Mouse (Mus musculus) spleen, adult 2 months (tissue): Measurements from ENCODE around the gene Kank3. TPM values are rescaled to one million over a fixed set of nuclear protein-coding genes. Genes with fewer than 3 reads are reported as not detected.
"Not testable (repeated sequence)": the region's sequence is repeated elsewhere in the genome, so short reads cannot be mapped to it uniquely, and the experiment has no call there.

Source experiments
- DNase-seq, 2 experiments: peaks; one replicate each; pipeline versions ENCODE4 v3.0.0 to v3.0.0-alpha.2; 2012 to 2021; ENCODE audit warnings: low spot score in 2 of 2, low read depth in 1 of 2
- H3K27ac ChIP-seq: fragments of 200-500 bp; 2 replicates; pipeline ENCODE4 v1.5.1; 2012; ENCODE audit warnings: low read length, inconsistent platforms; ENCODE audit not compliant: insufficient read depth
- H3K27me3 ChIP-seq: fragments of 200-500 bp; 2 replicates; pipeline ENCODE4 v1.6.1; 2012; ENCODE audit warnings: mild to moderate bottlenecking, moderate library complexity, low read length, inconsistent platforms; ENCODE audit not compliant: control insufficient read depth, insufficient read depth
- H3K36me3 ChIP-seq: fragments of 200-500 bp; 2 replicates; pipeline ENCODE4 v1.6.1; 2012; ENCODE audit warnings: mild to moderate bottlenecking, low read length, inconsistent platforms; ENCODE audit not compliant: control insufficient read depth, insufficient read depth
- H3K4me1 ChIP-seq: fragments of 200-500 bp; 2 replicates; pipeline ENCODE4 v1.6.1; 2011; ENCODE audit warnings: inconsistent platforms; ENCODE audit not compliant: control insufficient read depth, insufficient read depth, insufficient read length
- H3K4me3 ChIP-seq: fragments of 200-500 bp; 2 replicates; pipeline ENCODE4 v1.5.1; 2011; ENCODE audit warnings: mild to moderate bottlenecking, inconsistent platforms; ENCODE audit not compliant: insufficient read depth, insufficient read length; ENCODE audit errors: extremely low read depth
- CTCF ChIP-seq: fragments of 200-500 bp; IDR thresholded peaks from 2 replicates; pipeline ENCODE4 v1.5.1; 2011; ENCODE audit warnings: mild to moderate bottlenecking, inconsistent platforms; ENCODE audit not compliant: insufficient read depth, insufficient read length, insufficient replicate concordance; ENCODE audit errors: extremely low read depth
- POLR2A ChIP-seq: fragments of 200-500 bp; IDR thresholded peaks from 2 replicates; pipeline ENCODE4 v1.6.1; 2011; ENCODE audit warnings: low read depth, low read length, inconsistent platforms
- WGBS: fragments of 180-500 bp; shearing (Covaris S2); methylation state at CpG from one replicate; pipeline ENCODE4 v1.1.7; 2018; 5-methylcytosine and 5-hydroxymethylcytosine counted together
- polyA plus RNA-seq: library from polyadenylated mRNA; depleted of rRNA; stranded (reverse); fragments of >200 nt; gene quantifications from 2 replicates; pipeline ENCODE4 v1.2.3, GENCODE M21; 2012

The Kank3 gene
- polyA plus RNA-seq, 1 experiment = 74.6 TPM

DNA sequence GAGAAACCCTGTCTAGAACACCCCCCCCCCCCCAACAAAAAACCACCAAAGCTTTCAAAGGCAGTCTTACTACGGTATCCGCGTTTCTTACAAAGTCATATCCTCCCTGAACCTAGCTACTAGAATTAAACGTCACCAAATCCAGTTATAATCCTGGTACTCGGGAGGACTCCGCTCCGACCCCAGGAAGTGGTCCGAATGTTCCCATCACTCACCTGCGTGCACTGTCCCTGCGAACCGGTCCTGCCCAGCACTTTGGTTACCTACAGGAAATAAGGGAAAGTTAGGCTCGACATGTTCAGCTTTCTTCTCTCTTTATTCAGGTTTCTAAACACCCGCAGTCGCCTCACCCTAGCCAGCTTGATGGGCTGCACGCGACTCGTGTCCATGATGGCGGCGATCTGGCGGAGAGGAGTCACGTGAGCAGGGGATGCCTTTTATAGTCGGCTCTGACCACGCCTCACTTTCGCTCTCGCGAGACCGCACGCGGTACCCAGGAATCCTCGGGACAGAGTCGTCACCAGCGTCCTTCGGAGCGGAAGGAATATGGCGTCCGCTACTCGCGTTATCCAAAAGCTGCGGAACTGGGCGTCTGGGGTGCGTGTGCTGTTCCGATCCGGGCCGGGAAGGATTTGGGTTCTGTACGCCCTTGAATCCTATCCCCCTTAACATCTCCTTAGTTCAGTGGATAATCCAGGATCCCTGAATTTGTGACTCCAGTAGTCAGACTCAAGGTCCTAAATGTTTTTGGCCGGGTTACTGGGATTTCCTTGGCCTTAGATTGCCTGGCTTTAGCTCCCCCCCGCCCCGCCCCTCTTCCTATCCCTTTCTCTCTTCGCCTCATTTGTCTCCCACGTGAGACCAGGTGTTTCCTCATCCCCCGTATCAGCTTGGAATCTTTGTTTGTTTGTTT lies 14.0 kb downstream of the Kank3 start, which contains the start of the genes Rps28 and Ndufa7:
Rps28 (minus strand) TSS at position 479 of the 913 bp plus-strand sequence.
Ndufa7 (plus strand) TSS at position 489 of the 913 bp plus-strand sequence.
- no peaks in the 10 kb centered on the region for H3K27me3 ChIP-seq
- peak within 1 kb of the TSS; percentile 59; the same call in 1 of the 2 replicates for H3K27ac ChIP-seq
- no peak for TF ChIP-seq CTCF
- TF ChIP-seq POLR2A = no peak; the same call in none of the 2 replicates
- WGBS = under 1% methylated on average over 51 of the region's 51 CpGs
- peak within 1 kb of the TSS; percentile 85 for H3K4me3 ChIP-seq
- DNase-seq = peak; percentile 94 to 95
- peaks cover 15% of the 10 kb centered on the region for H3K36me3 ChIP-seq
- peaks cover 9% of the 10 kb centered on the region; the same call in 1 of the 2 replicates for H3K4me1 ChIP-seq

DNA sequence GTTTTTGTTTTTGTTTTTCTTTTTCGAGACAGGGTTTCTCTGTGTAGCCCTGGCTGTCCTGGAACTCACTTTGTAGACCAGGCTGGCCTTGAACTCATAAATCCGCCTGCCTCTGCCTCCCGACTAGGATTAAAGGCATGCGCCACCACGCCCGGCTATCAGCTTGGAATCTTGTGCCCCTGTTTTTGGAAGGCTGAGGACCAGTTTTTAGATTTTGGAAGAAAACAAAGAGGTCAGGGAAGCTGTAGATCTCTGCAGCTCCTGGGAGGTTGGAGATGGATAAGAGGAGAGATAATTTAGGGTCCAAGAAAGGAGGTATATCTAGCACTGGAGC lies 14.6 kb downstream of the Kank3 start:
- 0 out of 2 replicates have a peak overlapping the region, but pooled peaks have one; percentile 59 for H3K27ac ChIP-seq
- H3K36me3 ChIP-seq = peaks cover 18% of the 10 kb centered on the region

DNA sequence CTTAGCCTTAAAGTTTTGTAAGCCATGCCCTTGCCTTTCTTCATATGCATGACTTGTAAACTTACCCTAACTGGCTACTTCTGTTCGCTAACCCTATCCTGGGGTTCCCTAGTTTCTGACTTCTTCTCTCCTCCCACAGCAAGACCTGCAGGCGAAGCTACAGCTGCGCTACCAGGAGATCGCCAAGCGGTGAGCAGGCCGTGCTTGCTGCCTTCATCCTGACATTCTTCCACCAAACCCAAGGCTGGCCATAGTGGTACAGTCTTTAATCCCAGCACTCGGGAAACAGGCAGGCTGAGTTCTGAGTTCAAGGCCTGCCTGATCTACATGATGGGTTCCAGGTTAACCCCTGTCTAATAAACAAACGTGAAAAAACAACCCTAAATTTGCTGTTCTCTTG lies 15.1 kb downstream of the Kank3 start:
- no peak overlapping the region for H3K27ac ChIP-seq
- DNase-seq = no peak
- H3K27me3 ChIP-seq = no peaks in the 10 kb centered on the region
- TF ChIP-seq POLR2A (no peak), CTCF (no peak)
- peaks cover 9% of the 10 kb centered on the region; the same call in 1 of the 2 replicates for H3K4me1 ChIP-seq
- WGBS = 90% methylated on average over 8 of the region's 8 CpGs
- no peak overlapping the region for H3K4me3 ChIP-seq
- peaks cover 21% of the 10 kb centered on the region for H3K36me3 ChIP-seq

More for the DNA sequence above, 14.6 kb downstream of the Kank3 start:
- WGBS = 14% methylated on average over 6 of the region's 6 CpGs
- peak overlapping the region; percentile 85; the same call in 1 of the 2 replicates for H3K4me3 ChIP-seq
- DNase-seq, H3K4me1 ChIP-seq, H3K27me3 ChIP-seq: not testable (repeated sequence)

DNA sequence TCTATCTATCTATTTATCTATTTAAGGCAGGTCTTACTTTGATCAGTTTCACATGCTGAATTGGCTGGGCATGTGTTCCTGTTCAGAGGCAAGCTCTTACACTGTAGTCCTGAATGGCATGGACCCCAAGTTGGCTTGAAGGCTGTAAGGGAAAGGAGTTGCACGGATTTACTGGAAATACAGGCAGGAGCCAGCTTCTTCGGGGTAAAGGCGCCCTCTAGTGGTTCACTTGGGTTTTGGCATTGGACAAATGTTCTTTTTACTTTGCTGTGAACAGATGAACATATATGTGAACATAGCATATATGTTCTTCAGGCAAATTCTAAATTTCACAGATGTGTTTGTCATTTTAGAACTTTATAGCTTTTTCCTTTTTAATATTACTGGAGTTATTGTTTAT lies 16.5 kb downstream of the Kank3 start:
- peak; percentile 38 to 53 for DNase-seq
- Histone ChIP-seq H3K27ac (no peak overlapping the region), H3K4me3 (no peak overlapping the region), H3K4me1 (peaks cover 9% of the 10 kb centered on the region; the same call in 1 of the 2 replicates), H3K27me3 (no peaks in the 10 kb centered on the region), H3K36me3 (peaks cover 19% of the 10 kb centered on the region)
- no peak for TF ChIP-seq POLR2A
- peak; percentile 49; the same call in 1 of the 2 replicates for TF ChIP-seq CTCF
- 2% methylated on average over 3 of the region's 3 CpGs for WGBS

DNA sequence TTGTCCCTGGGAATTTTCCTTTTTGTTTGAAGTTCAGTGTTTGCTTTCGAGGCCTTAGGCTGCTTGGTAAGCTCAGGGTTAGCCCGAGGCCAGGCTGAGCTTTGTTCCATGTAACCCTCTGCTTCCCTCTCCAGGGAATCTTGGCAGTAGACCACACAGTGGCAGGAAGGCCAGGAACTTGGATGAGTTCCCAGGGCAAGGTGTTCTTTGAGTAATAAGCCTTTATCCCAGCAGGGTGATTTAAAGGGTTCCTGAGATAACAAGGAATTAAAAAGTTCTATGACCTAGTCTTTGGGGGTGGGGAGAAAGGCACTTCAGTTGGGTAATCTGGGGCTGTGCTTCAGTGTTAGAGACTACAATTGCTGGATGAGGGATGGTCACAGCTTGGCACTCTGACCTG lies 18.6 kb downstream of the Kank3 start:
- 90% methylated on average over 2 of the region's 2 CpGs for WGBS
- no peak overlapping the region for H3K27ac ChIP-seq
- 0 out of 2 replicates have a peak, but pooled peaks cover 3% of the 10 kb centered on the region for H3K4me1 ChIP-seq
- TF ChIP-seq CTCF (no peak), POLR2A (no peak)
- peaks cover 17% of the 10 kb centered on the region for H3K36me3 ChIP-seq
- no peaks in the 10 kb centered on the region for H3K27me3 ChIP-seq
- no peak for DNase-seq
- H3K4me3 ChIP-seq = no peak overlapping the region

DNA sequence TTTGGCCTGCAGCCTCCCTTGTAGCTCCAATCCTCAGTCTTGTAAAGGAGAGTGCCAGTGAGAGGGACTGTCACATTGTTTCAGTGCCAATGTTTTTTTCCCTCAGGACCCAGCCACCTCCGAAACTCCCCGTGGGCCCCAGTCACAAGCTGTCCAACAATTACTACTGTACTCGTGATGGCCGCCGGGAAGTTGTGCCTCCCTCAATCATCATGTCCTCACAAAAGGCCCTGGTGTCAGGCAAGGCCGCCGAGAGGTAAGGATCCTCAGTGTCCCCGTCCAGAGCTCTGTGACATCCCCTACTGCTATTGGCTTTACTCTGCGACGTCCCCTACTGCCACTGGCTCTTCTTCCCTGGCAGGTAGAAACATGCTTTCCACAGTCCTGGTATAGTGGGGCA lies 19.2 kb downstream of the Kank3 start:
- 0 out of 2 replicates have a peak, but pooled peaks cover 3% of the 10 kb centered on the region for H3K4me1 ChIP-seq
- no peak for TF ChIP-seq POLR2A
- no peak for TF ChIP-seq CTCF
- H3K4me3 ChIP-seq = no peak overlapping the region
- no peak overlapping the region for H3K27ac ChIP-seq
- H3K36me3 ChIP-seq = peaks cover 20% of the 10 kb centered on the region
- no peaks in the 10 kb centered on the region for H3K27me3 ChIP-seq
- no peak for DNase-seq
- WGBS = 96% methylated on average over 10 of the region's 10 CpGs
